Mouse (Mus musculus) Patski (cell line): ENCODE measurements at regions not wholly inside any gene's neighbourhood (a gene's known extent, or its start where the extent isn't known, plus 50 kb on each side); places are given as distances from the start of the nearest gene placed in this dataset.

Experiments used
- ATAC-seq: fragments of 100-300 bp; one replicate; pipeline ENCODE4 v1.8.0; 2021
- CTCF ChIA-PET: fragments of 350-600 bp; sonication (Branson Sonifier 250); formaldehyde crosslinking; loops from one replicate; lab custom pipeline; 2022; ENCODE audit warnings: inconsistent platforms; lab: Charles Lee
- POLR2A ChIA-PET: fragments of 350-600 bp; sonication (Branson Sonifier 250); formaldehyde crosslinking; loops from one replicate; lab custom pipeline; 2022; ENCODE audit warnings: antibody characterized with exemption, inconsistent platforms; lab: Charles Lee
- DNase-seq: peaks from one replicate; pipeline ENCODE4 v3.0.0-alpha.2; 2011; ENCODE audit warnings: low read depth, low spot score
- H3K27me3 ChIP-seq: fragments of 371-371 bp; one replicate; pipeline ENCODE4 v1.5.1; 2021
- CTCF ChIP-seq: fragments of 100-300 bp; IDR thresholded peaks from one replicate; pipeline ENCODE4 v1.5.1; 2021
- in situ Hi-C: fragments of 300-500 bp; cut with MboI; formaldehyde crosslinking; loops from 3 replicates; pipeline ENCODE4 v1.11.1; 2018; ENCODE audit warnings: low pct_unique_long_range_greater_than_20kb, mixed read lengths

DNA sequence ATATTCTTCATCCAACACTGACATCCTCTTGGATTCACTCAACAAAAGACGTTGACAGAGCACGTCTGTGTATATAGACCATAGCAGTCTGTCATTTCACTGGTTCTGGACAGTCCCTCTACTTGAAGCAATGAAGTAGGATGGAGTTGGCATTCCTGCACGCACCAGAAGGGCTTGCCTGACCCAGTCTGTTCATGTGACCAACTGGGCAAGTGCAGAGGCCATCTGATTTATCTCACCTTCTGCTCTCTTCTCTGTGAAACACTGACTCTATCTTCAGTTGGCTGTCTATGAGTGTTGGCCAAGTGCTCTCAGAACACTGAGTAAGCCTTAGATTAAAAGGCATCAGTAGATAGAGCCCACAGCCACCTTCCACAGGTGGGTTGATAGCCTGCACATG lies 310.7 kb downstream of the Rnf144a start:
- ChIA-PET CTCF (no interaction called here), POLR2A (no interaction called here)
- no peak for ATAC-seq
- no peak for DNase-seq
- in situ Hi-C loops: no loop called here
- peaks cover 2% of the 10 kb centered on the region for H3K27me3 ChIP-seq
- no peak for TF ChIP-seq CTCF

DNA sequence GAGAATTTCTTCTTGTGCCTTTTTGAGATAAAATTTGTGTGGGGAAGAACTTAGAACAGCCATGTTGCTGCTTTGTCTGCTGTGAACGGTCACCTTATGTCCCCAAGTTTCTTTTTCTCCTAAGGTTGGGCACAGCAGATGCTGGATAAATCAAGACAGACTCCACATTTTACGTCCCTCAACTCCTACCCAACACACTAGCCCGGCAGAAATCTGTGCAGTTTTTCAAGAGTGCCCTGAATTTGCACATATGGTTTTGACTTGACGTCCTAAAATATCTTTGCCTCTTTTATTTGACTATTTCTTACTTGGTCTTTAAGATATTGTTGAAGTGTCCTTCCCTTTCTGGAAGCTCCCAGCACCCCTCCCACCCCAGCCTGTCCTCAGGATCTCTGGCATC lies 312.7 kb downstream of the Rnf144a start:
- TF ChIP-seq CTCF: no peak
- in situ Hi-C loops: no loop called here
- ATAC-seq (no peak), DNase-seq (no peak)
- H3K27me3 ChIP-seq: peaks cover 2% of the 10 kb centered on the region
- ChIA-PET POLR2A (no interaction called here), CTCF (no interaction called here)

DNA sequence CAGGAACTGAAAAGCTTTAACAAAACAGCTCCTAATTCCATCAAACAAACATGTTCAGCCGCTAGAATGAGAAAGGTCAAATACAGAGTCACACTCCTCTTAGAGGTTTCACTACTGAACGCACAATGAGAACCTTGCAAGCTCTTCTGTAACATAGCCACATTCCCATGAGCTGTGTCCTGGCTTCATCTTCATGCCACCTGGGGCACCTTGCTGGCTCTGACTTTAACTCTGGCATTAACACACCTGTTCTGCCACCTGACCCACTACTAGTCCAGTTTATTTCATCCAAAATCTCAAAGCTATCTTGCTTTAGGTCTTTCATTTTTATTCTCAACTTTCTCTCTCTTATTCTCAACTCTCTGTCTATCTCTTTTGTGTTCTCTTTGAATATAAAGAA lies 314.9 kb downstream of the Rnf144a start:
- ChIA-PET POLR2A (no interaction called here), CTCF (interaction anchor here (0.7 kb wide), 1 partner anchor 126 kb away, joined by 3 read pairs; no protein-coding TSS in a partner anchor)
- DNase-seq (no peak), ATAC-seq (no peak)
- TF ChIP-seq CTCF: no peak
- peaks cover 5% of the 10 kb centered on the region for H3K27me3 ChIP-seq
- in situ Hi-C loops: no loop called here

DNA sequence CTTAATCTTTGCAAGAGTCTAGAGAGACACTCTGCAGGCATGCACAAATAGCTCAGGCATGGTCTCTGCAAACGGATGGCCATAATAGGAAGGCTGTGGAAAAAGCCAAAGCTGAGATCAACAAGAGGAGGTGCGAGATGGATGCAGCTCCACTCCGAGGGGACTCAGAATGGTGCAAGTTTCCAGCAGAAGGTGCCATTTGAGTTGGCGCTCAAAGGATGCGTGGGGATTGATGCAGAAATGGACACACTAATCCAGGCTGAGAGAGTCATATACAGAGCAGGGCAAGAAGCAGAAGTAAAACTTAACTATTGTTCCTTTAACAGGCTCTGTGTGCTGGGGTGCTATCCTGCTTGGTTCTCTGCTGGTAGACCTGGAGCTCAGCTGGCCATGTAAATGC lies 315.9 kb downstream of the Rnf144a start:
- ChIA-PET POLR2A (no interaction called here), CTCF (no interaction called here)
- in situ Hi-C loops: no loop called here
- peaks cover 5% of the 10 kb centered on the region for H3K27me3 ChIP-seq
- DNase-seq (no peak), ATAC-seq (no peak)
- TF ChIP-seq CTCF: no peak

DNA sequence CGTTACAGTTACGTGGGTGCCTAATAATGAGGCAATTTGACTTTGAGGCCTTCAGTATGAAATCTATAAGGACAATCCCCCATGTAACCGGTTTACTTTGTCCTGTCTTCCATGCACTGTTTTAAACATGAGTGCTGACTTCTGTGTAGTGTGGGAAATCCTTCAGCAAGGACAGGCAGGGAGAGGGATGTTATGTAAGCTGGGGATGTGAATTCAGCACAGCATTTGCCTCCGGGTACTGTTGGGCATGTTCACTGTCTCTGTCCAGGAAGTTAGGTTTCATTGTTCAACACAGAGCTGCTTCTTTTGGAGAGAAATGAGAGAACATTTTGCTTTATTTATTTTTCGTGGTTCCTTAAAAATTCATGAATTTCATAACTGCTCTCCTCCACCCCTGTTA lies 322.7 kb downstream of the Rnf144a start:
- no peak for ATAC-seq
- ChIA-PET CTCF (no interaction called here), POLR2A (no interaction called here)
- no peak for TF ChIP-seq CTCF
- H3K27me3 ChIP-seq: peaks cover 11% of the 10 kb centered on the region
- in situ Hi-C loops: no loop called here
- no peak for DNase-seq

DNA sequence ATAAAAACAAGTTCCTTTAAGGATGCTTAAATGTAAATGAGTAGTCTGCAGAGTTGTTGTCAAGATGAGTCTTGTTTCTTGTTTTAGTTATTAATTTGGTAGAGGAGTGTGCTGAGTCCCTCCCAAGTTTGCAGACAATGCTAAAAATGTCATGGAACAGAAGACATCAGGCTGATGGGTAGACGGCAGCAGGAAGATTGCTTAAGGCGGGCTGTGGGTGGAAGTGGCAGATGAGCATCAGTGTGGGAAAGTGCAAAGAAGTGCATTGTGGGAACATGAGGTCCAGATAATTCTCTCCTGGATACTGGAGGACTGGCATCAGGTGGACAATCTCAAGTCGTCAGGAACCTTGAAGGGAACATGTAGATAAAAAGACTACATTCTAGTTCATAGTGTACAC lies 323.2 kb downstream of the Rnf144a start:
- in situ Hi-C loops: no loop called here
- CTCF ChIA-PET: interaction anchor here (0.6 kb wide), 1 partner anchor 143 kb away, joined by 3 read pairs; no protein-coding TSS in a partner anchor
- peaks cover 11% of the 10 kb centered on the region for H3K27me3 ChIP-seq
- TF ChIP-seq CTCF: no peak
- no peak for ATAC-seq
- DNase-seq: no peak
- POLR2A ChIA-PET: no interaction called here

DNA sequence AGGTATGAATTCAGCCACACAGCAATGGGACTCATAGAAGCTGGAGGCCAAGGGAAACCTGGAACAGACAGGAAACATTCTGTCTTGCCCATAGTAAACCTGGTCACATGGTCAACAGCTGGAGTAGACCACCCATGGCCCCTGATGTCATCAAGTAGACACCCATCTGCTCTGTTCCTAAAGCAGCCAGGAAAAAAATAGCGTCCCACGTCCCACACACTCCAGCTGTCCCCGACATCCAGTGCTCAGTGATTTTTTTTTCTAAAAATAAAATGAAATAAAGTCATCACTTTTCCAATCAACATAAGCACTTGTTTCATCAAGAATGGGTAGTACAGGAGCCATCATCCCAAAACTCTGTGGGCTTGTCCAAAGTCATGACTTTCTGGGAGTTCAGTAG lies 326.7 kb downstream of the Rnf144a start:
- peaks cover 8% of the 10 kb centered on the region for H3K27me3 ChIP-seq
- DNase-seq: no peak
- POLR2A ChIA-PET: no interaction called here
- CTCF ChIA-PET: no interaction called here
- TF ChIP-seq CTCF: no peak
- ATAC-seq: no peak
- in situ Hi-C loops: no loop called here

DNA sequence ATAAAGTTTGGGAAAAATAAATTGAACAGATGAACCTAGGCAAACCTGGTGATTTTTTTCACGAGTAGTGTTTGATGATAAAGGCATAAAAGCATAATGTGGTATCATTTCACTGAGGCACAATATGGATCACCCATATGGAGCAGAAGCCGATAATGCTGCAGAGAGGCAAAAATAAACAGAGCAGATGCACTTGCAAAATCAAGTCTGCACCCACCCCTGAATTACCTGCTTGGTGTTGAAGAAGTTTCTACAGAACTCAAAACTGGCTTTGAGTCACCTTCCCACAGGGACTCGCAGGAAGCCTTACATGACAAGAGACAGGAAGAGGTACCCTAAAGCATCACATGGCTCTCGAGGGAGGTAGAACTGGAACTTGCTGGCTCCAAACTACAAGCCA lies 328.1 kb downstream of the Rnf144a start:
- POLR2A ChIA-PET: no interaction called here
- peaks cover 8% of the 10 kb centered on the region for H3K27me3 ChIP-seq
- DNase-seq (no peak), ATAC-seq (no peak)
- no peak for TF ChIP-seq CTCF
- CTCF ChIA-PET: no interaction called here
- in situ Hi-C loops: no loop called here

DNA sequence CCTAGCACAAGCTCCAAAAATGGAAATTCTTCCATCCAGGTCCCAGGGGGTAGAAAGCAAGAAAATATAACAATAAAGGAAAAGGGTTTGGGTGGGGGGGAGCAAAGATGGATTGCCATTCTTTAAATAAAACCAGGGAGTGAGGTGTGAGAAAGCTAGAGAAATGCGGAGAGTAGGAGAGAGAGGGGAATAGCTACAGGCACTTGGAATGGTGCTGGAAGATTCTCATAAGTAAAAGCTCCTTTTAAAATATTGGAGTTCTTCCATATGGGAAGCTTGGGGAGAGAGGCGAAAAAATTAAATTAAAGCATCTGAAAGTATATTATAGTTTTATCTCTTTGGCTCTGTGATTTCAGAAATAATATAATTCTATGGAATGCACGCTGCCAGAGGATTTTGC lies 328.6 kb downstream of the Rnf144a start:
- ChIA-PET POLR2A (no interaction called here), CTCF (no interaction called here)
- DNase-seq (no peak), ATAC-seq (no peak)
- no peak for TF ChIP-seq CTCF
- peaks cover 5% of the 10 kb centered on the region for H3K27me3 ChIP-seq
- in situ Hi-C loops: no loop called here

DNA sequence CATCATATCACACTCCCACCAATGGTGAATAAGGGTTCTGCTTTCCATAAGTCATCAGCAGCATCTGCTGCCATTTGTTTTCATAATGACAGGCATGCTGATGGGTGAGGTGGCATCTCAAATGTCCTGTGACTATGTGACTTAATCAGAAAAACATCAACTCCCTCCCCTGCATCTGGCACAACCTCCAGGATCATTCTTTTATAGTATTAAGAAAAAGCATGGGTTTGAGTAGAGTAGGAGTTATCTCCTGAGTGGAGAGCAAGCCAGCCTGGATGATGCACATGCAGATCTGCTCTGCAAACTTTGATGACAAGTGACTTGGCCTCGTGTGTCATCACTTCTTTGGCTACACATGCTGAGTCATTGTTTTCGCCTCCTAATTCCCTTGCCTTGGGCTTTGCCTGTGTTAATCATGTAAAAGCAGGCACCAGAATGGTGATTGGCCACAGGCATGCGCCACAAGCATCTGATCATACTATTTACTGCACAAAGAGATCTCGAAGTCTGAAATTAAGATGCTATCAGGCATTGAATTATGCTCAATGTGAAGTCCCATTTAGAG lies 335.9 kb downstream of the Rnf144a start:
- POLR2A ChIA-PET: no interaction called here
- H3K27me3 ChIP-seq: no peaks in the 10 kb centered on the region

DNA sequence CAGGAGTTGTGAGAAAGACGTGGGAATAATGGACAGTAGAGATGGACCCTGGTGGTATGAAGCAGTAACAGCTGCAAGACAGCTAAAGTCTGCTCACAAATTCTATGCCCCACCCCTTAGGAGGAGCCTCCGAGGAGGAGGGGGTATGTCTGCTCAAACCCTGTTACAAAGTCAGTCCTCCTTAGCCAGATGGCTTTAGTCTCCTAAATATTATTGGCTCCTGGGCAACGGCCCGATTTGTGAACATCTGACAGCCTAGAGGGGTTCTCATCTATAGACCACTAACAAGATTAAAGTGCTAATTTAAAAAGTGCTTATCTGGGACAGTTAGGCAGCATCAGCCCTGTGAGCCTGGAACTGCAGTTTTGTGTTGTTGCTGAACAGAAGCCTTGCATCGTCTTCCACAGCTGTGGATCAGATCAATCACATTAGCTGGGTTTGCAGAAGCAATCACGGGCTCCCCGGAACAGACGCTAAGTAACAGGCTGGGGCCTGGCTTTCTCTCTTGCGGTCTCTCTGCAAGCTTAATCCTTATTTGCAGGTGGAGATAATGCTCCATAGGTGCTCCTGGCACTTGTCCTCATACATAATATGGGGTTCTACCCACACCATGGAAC lies 339.3 kb downstream of the Rnf144a start:
- in situ Hi-C loops: loop anchor here (10.0 kb wide), 2 partner anchors 981 to 1051 kb away; partner anchors contain the start of gene Id2
- ChIA-PET CTCF (no interaction called here), POLR2A (no interaction called here)
- ATAC-seq (no peak), DNase-seq (no peak)
- TF ChIP-seq CTCF: no peak
- no peaks in the 10 kb centered on the region for H3K27me3 ChIP-seq

More for the DNA sequence above, 335.9 kb downstream of the Rnf144a start:
- in situ Hi-C loops: loop anchor here (10.0 kb wide), 2 partner anchors 984 to 1054 kb away; partner anchors contain the start of gene Id2
- CTCF ChIA-PET: interaction anchor here (0.6 kb wide), 1 partner anchor 189 kb away, joined by 3 read pairs; no protein-coding TSS in a partner anchor
- TF ChIP-seq CTCF: no peak
- no peak for ATAC-seq
- DNase-seq: no peak
